Mouse (Mus musculus): ENCODE results near the gene Plekhb2. TPM values are rescaled to one million over a fixed set of nuclear protein-coding genes. Genes with fewer than 3 reads are reported as not detected.

The Plekhb2 gene
- total and polyA plus RNA-seq, 3 experiments = 72.7 to 117 (median 102) TPM

DNA sequence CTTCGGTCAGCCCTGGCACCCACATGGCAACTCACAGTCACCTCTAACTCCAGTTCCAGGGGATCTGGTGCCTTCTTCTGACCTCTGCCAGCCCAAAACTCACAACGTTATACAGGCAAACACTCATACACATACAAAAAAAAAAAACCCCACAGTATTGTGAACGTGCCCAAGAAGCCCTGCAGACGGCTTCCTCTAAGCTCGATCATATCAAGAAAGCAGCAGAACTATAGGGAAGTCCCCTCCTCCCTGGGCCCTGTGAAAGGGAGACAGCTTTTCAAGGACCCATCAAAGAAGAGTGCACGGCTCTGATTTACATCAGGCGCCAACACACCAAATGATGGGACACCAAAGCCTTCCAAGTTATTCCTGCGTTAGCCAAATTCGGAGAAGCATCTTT is 23.9 kb upstream of the Plekhb2 start:
- peaks cover 29% of the 10 kb centered on the region for H3K36me3 ChIP-seq (ENCODE audit: control insufficient read depth, insufficient read depth, low read length)
- no peak for TF ChIP-seq POLR2A (IDR thresholded peaks at IDR 0.05; ENCODE audit: insufficient read depth, low read depth, low read length)
- no peak for TF ChIP-seq CTCF (IDR thresholded peaks at IDR 0.05)
- no peak for TF ChIP-seq EP300 (IDR thresholded peaks at IDR 0.05; ENCODE audit: insufficient read depth, low read depth, low read length)
- DNase-seq = no peak
- H3K4me3 ChIP-seq = no peak overlapping the region
- H3K27me3 ChIP-seq (ENCODE audit: control insufficient read depth, insufficient read depth, low read length) = no peaks in the 10 kb centered on the region
- intact Hi-C loops (cut with DNase I) = no loop called here
- peaks cover 16% of the 10 kb centered on the region for H3K79me2 ChIP-seq (replicated peaks; ENCODE audit: control insufficient read depth, insufficient read depth, low read length)
- no peak overlapping the region for H3K27ac ChIP-seq
- H3K4me1 ChIP-seq (ENCODE audit: control insufficient read depth, insufficient read depth, low read length) = peaks cover 15% of the 10 kb centered on the region
- no peak overlapping the region for H3K9ac ChIP-seq (ENCODE audit: low read depth, low read length)
- 66% methylated on average over 9 of the region's 9 CpGs for WGBS

DNA sequence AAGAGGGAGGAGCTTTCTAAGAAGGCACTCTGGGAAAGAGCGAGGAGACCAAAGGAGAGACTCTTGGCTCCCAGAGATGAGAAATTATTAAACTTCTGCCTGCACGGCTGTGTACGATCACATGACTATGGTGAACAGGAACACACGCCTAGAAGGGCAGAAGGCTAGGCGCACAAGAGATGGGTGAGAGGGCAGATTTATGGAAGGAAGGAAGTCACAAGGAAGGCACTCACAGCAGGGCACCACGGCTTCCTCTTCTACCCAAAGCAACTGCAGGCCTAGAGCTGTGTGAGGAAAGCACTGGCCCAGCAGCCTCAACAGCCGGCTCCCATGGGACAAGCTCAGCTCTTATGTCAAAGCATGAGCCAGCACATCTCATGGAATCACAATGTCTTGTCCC is 21.9 kb upstream of the Plekhb2 start:
- Histone ChIP-seq H3K4me1 (ENCODE audit: control insufficient read depth, insufficient read depth, low read length) (peaks cover 19% of the 10 kb centered on the region), H3K27me3 (ENCODE audit: control insufficient read depth, insufficient read depth, low read length) (no peaks in the 10 kb centered on the region), H3K36me3 (ENCODE audit: control insufficient read depth, insufficient read depth, low read length) (peaks cover 34% of the 10 kb centered on the region), H3K27ac (no peak overlapping the region), H3K4me3 (no peak overlapping the region), H3K9ac (ENCODE audit: low read depth, low read length) (no peak overlapping the region), H3K79me2 (replicated peaks; ENCODE audit: control insufficient read depth, insufficient read depth, low read length) (peaks cover 12% of the 10 kb centered on the region)
- TF ChIP-seq CTCF (IDR thresholded peaks at IDR 0.05) (no peak), EP300 (IDR thresholded peaks at IDR 0.05; ENCODE audit: insufficient read depth, low read depth, low read length) (no peak), POLR2A (IDR thresholded peaks at IDR 0.05; ENCODE audit: insufficient read depth, low read depth, low read length) (no peak)
- DNase-seq = peak in 1 of 2 experiments; percentile 45
- 61% methylated on average over 7 of the region's 7 CpGs for WGBS
- intact Hi-C loops (cut with DNase I) = no loop called here

DNA sequence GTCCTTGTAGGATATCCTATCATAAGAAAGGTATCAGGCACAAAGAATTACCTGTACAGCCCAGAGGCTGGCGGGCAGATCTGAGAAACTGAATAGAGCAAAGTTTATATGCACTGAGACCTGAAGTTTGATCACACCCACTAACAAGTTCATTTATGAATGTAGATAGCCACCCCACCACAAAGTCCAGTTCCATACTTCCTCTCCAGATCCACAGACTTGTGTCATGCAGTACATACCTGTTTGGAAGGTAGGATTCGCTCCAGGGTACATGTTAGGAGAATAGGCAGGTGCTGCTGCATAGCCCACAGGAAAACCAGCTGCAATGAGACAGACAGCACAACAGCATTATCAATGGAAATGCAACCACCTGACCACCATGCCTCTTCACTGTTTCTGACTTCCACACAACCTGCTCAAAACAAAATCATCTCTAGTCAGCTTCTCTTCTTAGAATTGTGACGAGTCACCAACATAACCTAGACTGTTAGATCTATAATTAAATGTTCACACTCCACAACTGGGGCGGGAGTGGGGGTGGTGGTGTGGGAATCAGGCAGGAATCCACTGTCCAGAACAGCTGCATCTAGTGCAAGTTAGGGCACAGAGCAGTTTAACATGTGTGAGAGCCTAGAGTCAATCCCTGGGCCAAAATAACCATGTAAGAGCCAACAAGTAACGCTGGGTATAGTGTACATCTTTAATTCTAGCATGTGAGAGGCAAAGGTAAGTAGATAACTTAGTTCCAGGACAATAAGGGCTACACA is 21.1 kb upstream of the Plekhb2 start:
- TF ChIP-seq POLR2A (IDR thresholded peaks at IDR 0.05; ENCODE audit: insufficient read depth, low read depth, low read length) (no peak), CTCF (IDR thresholded peaks at IDR 0.05) (no peak), EP300 (IDR thresholded peaks at IDR 0.05; ENCODE audit: insufficient read depth, low read depth, low read length) (no peak)
- Histone ChIP-seq H3K4me3 (no peak overlapping the region), H3K79me2 (replicated peaks; ENCODE audit: control insufficient read depth, insufficient read depth, low read length) (peaks cover 12% of the 10 kb centered on the region), H3K4me1 (ENCODE audit: control insufficient read depth, insufficient read depth, low read length) (peaks cover 16% of the 10 kb centered on the region), H3K9ac (ENCODE audit: low read depth, low read length) (no peak overlapping the region), H3K27ac (no peak overlapping the region), H3K36me3 (ENCODE audit: control insufficient read depth, insufficient read depth, low read length) (peaks cover 41% of the 10 kb centered on the region), H3K27me3 (ENCODE audit: control insufficient read depth, insufficient read depth, low read length) (no peaks in the 10 kb centered on the region)
- no peak for DNase-seq
- 73% methylated on average over 5 of the region's 5 CpGs for WGBS
- intact Hi-C loops (cut with DNase I) = no loop called here

GRCm38 (mm10) chr1:34830934-34831333 is 18.8 kb upstream of the Plekhb2 start:
- Histone ChIP-seq H3K4me3 (no peak overlapping the region), H3K27me3 (ENCODE audit: control insufficient read depth, insufficient read depth, low read length) (no peaks in the 10 kb centered on the region), H3K27ac (no peak overlapping the region), H3K79me2 (replicated peaks; ENCODE audit: control insufficient read depth, insufficient read depth, low read length) (peaks cover 16% of the 10 kb centered on the region), H3K4me1 (ENCODE audit: control insufficient read depth, insufficient read depth, low read length) (peaks cover 22% of the 10 kb centered on the region), H3K9ac (ENCODE audit: low read depth, low read length) (no peak overlapping the region), H3K36me3 (ENCODE audit: control insufficient read depth, insufficient read depth, low read length) (peaks cover 60% of the 10 kb centered on the region)
- no peak for DNase-seq
- WGBS = 48% methylated on average over 2 of the region's 2 CpGs
- TF ChIP-seq POLR2A (IDR thresholded peaks at IDR 0.05; ENCODE audit: insufficient read depth, low read depth, low read length) (no peak), EP300 (IDR thresholded peaks at IDR 0.05; ENCODE audit: insufficient read depth, low read depth, low read length) (no peak), CTCF (IDR thresholded peaks at IDR 0.05) (no peak)
- intact Hi-C loops (cut with DNase I) = no loop called here

- Histone ChIP-seq H3K4me1 (ENCODE audit: control insufficient read depth, insufficient read depth, low read length) (peaks cover 24% of the 10 kb centered on the region), H3K27me3 (ENCODE audit: control insufficient read depth, insufficient read depth, low read length) (no peaks in the 10 kb centered on the region), H3K9ac (ENCODE audit: low read depth, low read length) (no peak overlapping the region), H3K4me3 (no peak overlapping the region), H3K36me3 (ENCODE audit: control insufficient read depth, insufficient read depth, low read length) (peaks cover 58% of the 10 kb centered on the region), H3K27ac (no peak overlapping the region), H3K79me2 (replicated peaks; ENCODE audit: control insufficient read depth, insufficient read depth, low read length) (peaks cover 18% of the 10 kb centered on the region)
- intact Hi-C loops (cut with DNase I) = no loop called here
- TF ChIP-seq EP300 (IDR thresholded peaks at IDR 0.05; ENCODE audit: insufficient read depth, low read depth, low read length) (no peak), CTCF (IDR thresholded peaks at IDR 0.05) (no peak), POLR2A (IDR thresholded peaks at IDR 0.05; ENCODE audit: insufficient read depth, low read depth, low read length) (no peak)
- no peak for DNase-seq
- 20% methylated on average over 1 of the region's 1 CpGs for WGBS
Measured at GRCm38 (mm10) chr1:34831381-34831780, 18.4 kb upstream of the Plekhb2 start.

- H3K4me1 ChIP-seq (ENCODE audit: control insufficient read depth, insufficient read depth, low read length) = peaks cover 25% of the 10 kb centered on the region
- H3K27ac ChIP-seq = no peak overlapping the region
- intact Hi-C loops (cut with DNase I) = no loop called here
Measured at GRCm38 (mm10) chr1:34834904-34835303, 14.9 kb upstream of the Plekhb2 start.

More at GRCm38 (mm10) chr1:34834904-34835303, 14.9 kb upstream of the Plekhb2 start:
- Histone ChIP-seq H3K27me3 (ENCODE audit: control insufficient read depth, insufficient read depth, low read length) (no peaks in the 10 kb centered on the region), H3K36me3 (ENCODE audit: control insufficient read depth, insufficient read depth, low read length) (peaks cover 61% of the 10 kb centered on the region), H3K79me2 (replicated peaks; ENCODE audit: control insufficient read depth, insufficient read depth, low read length) (peaks cover 12% of the 10 kb centered on the region), H3K4me3 (no peak overlapping the region), H3K9ac (ENCODE audit: low read depth, low read length) (no peak overlapping the region)
- 48% methylated on average over 2 of the region's 2 CpGs for WGBS
- TF ChIP-seq POLR2A (IDR thresholded peaks at IDR 0.05; ENCODE audit: insufficient read depth, low read depth, low read length) (no peak), CTCF (IDR thresholded peaks at IDR 0.05) (no peak), EP300 (IDR thresholded peaks at IDR 0.05; ENCODE audit: insufficient read depth, low read depth, low read length) (no peak)
- DNase-seq = no peak
